Mouse (Mus musculus) liver, postnatal 0 days (tissue): ENCODE data around the gene Gm44790.

ENCODE experiments used
- CTCF ChIP-seq: sonication (generic); IDR thresholded peaks from 2 replicates; pipeline ENCODE4 v1.5.1; 2016; ENCODE audit warnings: antibody characterized with exemption, low read depth
- EP300 ChIP-seq: IDR thresholded peaks from 2 replicates; pipeline ENCODE4 v1.6.1; 2016; ENCODE audit warnings: antibody characterized with exemption, low read depth, mild to moderate bottlenecking

- no peak for TF ChIP-seq CTCF
- TF ChIP-seq EP300 = no peak
These were observed 30.5 kb upstream of the Gm44790 start for GRCm38 (mm10) chr6:86395969-86396368.
